Mouse (Mus musculus): ENCODE results near the gene Pip4k2a.

Pip4k2a gene

GRCm38 (mm10) chr2:18982581-18982980 is 15.3 kb downstream of the Pip4k2a start:
- in situ Hi-C loops (cut with MboI; ENCODE audit: low sequenced_read_pairs): no loop called here

GRCm38 (mm10) chr2:18979675-18980074 is 18.3 kb downstream of the Pip4k2a start:
- in situ Hi-C loops (cut with MboI; ENCODE audit: low sequenced_read_pairs): no loop called here

DNA sequence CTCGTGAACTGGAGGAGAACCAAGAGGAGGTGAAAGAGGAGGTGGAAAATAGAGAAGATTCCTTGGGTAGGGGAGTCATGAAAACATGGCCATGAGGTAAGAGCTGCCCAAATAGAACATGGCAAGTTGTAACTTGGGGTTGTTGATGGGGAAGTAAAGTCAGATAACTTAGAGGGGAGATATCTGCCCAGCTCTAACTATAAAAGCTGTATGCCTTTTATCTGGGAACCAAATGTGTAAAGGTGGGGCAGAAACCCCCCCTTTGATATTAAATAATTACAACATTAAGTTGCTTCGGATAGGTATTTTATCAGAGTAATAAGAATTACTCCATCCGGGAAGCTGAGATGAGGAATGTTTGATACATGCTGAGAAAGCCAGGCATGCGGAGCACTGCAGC is 18.9 kb downstream of the Pip4k2a start:
- in situ Hi-C loops (cut with MboI; ENCODE audit: low sequenced_read_pairs): no loop called here

DNA sequence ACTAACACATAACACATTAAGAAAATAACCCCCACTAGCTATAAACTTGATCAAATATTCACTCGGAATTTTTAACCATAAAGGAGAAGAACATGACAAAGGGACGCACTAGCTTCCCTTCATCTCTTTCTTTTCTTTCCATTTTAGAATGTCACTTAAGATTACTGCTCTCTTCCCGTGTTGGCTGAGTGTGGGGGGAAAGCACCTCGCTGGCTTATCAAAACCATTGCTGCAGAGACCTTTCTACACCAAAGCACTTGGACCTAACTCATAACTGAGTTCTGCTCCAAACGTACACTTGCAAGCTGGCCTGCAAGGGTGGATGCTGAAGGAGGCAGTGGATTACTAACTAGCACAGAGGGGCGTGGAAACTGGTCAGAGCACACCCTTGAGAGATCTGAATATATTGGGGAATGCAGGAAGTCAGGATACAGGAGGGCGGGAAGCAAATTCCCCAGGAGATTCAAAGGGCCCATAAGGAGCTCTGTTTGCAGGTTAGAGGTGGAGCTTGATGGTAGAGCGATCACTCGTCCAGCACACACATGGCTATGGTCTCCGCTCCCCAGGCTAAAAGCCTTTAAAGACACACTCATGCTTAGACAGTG is 20.6 kb downstream of the Pip4k2a start:
- in situ Hi-C loops (cut with MboI; ENCODE audit: low sequenced_read_pairs): no loop called here

DNA sequence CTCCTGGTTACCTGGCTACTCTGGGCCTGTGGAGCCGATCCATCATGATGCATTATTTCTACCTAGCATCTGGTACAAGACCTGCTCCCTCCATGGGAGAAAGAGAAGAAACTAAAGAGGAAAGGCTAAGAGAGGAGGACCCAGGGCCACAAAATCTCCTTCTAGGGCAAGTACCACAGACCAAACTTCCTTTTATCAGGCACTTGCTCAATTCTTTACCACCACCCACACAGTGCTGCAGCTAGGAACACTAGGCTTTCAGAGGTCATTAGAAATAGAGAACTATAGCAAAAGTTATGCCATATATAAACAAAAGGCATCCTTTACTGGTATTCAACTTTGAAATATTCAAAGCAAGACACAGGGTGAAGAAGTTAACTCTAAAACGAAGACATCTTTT is 21.8 kb downstream of the Pip4k2a start:
- in situ Hi-C loops (cut with MboI; ENCODE audit: low sequenced_read_pairs): no loop called here

GRCm38 (mm10) chr2:18974882-18975645 is 22.9 kb downstream of the Pip4k2a start:
- in situ Hi-C loops (cut with MboI; ENCODE audit: low sequenced_read_pairs): no loop called here

DNA sequence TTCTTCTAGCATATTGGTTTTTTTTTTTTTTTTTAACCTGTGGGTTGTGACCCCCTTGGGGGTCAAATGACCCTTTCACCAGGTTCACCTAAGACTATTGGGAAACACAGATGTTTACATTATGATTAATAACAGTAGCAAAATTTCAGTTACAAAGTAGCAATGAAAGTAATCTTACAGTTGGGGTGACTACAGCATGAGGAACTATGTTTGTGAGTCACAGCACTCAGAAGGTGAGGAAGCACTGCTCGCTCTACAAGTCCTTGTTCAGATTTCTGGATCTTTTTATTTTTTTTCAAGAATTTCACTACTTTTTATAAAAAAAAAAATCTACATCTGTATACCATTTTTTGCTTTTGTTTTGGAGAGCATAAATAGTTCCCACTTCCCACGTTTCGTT is 26.4 kb downstream of the Pip4k2a start:
- in situ Hi-C loops (cut with MboI; ENCODE audit: low sequenced_read_pairs): no loop called here

DNA sequence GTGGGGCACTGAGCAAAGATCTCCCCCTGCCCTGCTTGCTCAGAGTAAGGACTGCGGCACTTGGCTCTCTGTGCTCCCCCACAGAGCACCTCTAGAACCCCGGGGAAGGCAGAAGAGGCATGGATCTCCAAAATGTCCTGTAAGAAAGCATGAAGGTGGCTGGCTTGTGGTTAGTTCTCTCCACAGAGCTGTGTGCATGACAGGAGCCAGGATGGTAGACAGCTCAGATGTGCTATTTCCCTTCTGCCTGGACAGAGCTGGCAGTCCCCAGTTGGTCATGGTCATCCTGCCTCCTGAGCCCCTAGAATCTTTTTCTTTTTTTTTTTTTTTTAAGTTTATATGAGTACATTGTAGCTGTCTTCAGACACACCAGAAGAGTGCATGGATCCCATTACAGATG is 27.5 kb downstream of the Pip4k2a start:
- in situ Hi-C loops (cut with MboI; ENCODE audit: low sequenced_read_pairs): no loop called here

GRCm38 (mm10) chr2:18969066-18969681 is 28.8 kb downstream of the Pip4k2a start:
- in situ Hi-C loops (cut with MboI; ENCODE audit: low sequenced_read_pairs): no loop called here

DNA sequence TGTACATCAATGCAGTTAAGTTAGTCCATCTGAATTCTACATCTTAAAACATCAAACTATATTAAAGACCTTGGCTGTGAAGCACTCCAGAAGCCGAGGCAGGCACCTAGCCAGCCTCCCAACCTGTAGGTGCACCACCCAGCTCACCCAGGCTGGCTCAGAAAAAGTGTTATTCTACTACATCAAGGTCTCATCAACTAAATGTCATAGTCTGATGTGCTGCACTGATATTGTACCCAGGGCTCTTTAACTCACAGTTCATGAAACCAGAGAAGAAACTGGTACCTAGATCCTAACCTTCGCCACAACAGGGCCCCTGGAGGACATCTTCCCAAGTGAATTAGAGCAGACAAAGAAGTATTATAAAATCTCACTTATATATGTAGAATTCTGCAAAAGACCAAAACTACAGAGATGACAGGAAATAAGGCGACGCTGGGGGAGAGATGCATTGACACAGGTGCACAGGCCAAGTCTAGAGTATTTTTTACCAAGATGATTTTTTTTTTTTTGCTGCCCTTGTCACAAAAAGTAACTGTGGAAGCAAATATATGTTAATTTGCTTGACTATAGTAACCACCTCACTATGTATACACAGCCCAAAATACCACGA is 30.4 kb downstream of the Pip4k2a start:
- in situ Hi-C loops (cut with MboI; ENCODE audit: low sequenced_read_pairs): no loop called here

DNA sequence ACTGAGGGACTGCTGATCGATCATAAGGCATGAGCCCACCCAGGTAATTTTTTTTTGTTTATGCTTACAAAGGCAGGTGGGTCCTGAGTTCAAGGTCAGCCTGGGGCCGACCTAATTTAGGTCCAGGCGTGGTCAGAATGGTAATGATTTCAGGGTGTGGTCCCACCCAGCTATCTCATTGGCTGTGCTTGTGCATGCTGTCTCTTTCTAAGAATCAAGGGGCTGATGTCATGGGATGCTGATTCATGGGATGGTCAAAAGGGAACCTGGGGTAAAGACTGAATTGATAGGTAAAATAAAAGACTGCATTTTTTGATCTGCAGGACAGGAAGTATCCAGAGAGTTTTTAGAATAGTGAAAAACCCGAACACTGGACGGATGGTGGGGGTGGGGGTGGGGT is 31.4 kb downstream of the Pip4k2a start:
- in situ Hi-C loops (cut with MboI; ENCODE audit: low sequenced_read_pairs): no loop called here

DNA sequence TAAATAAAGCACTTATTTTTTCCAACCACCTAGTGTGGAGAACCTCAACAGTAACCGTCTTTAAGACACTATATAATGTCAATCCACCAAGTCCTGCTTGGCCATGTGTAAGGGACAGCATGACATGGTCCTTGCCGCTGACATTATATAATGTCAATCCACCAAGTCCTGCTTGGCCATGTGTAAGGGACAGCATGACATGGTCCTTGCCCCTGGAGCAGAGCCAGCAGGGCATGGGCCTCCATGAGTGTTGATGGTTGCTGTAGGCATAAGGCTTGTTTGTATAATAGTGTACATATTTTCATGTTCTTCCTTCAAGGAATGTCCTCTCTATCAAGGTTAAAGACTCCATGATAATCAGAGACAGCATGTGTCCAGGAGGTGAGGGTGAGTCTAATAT is 32.0 kb downstream of the Pip4k2a start:
- in situ Hi-C loops (cut with MboI; ENCODE audit: low sequenced_read_pairs): no loop called here

DNA sequence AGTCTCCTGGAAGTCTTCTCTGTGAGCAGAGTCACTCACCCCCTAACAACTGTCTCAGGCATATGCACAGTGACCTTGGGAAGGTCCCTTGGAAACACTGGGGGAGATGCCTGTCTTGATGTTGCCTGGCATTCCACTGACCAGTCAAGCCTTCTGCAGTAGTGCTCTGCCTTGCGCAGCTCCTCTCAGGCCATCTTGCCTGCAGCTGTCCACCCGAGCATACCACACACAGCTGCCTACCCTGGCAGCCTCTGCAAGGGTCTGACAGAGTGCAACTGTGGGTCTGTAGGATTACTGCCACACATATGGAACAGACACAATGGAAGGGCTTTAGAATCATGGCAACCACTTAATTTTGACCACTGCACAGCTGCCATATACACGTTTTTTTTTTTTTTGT is 32.8 kb downstream of the Pip4k2a start:
- in situ Hi-C loops (cut with MboI; ENCODE audit: low sequenced_read_pairs): no loop called here

DNA sequence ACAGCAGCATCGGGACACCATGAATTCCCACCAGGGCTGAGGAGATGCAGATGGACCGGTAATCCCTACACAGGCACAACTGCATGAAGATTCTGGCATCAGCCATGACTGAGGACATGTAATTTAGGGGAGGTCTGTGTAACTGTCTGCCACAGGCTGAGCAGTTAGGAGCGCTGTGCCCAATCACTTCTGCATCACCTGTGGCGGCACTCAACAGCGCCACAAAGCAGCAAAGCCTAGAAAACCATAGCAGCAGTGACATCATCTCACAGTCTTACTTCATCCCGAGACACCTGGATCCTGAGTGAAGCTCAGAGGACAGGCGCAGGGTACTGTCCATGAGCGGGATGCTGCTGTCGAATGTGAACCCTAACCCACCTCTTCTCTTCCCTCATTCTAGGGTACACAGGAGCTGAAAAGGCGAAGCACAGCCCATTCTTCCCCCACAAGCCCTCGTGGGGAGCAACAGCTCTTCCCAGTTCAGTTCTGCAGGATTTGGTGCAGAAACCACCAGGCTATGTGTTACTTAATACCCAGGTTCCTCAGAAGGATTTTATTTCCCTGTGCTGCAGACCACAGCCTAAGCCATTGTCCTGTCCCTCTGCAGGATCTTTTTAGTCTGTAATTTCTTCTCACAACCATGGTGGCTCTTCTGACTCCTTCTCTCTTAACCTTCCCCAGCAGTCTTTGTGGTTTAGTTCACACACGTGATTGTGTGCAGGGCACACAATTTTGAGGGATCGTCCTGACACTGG is 34.5 kb downstream of the Pip4k2a start:
- in situ Hi-C loops (cut with MboI; ENCODE audit: low sequenced_read_pairs): no loop called here

DNA sequence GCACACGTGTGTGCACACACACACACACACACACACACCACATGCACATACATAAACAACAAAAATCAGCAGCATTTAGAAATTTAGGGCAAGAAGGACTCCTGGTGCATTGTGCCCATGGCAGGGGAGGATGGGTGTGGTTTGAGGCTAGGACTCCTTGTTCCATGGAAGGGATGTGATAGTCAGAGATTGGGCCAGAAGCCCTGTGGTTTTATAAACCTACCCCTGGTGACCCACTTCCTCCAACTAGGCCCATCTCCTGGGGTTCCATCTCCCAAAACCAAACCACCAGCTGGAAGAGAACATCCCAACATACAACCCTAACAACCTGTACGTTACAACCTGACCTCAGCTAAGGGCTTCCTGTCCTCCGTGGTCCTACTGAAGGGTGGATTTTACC is 35.4 kb downstream of the Pip4k2a start:
- in situ Hi-C loops (cut with MboI; ENCODE audit: low sequenced_read_pairs): no loop called here

- in situ Hi-C loops (cut with MboI; ENCODE audit: low sequenced_read_pairs): no loop called here
Observed at GRCm38 (mm10) chr2:18960376-18960973, 37.5 kb downstream of the Pip4k2a start.

GRCm38 (mm10) chr2:18959558-18959957 is 38.4 kb downstream of the Pip4k2a start:
- in situ Hi-C loops (cut with MboI; ENCODE audit: low sequenced_read_pairs): no loop called here

DNA sequence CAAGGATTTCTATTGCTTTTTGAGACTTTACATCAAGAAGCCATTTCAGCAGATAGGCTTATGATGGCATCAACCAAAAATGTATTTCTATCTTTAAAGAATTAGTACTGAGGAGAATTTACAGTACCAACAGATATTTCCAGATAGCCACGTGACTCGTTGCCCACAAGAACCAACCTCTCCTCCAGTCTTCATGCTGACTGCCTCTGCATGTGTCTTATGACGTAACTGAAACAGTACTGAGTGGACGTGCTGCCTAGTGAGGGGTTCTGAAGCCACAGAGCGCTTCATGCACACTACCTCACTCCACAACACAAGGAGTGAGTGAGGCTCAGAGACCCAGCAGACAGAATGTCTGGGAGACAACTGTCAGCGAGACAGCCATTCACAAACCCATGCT is 38.9 kb downstream of the Pip4k2a start:
- in situ Hi-C loops (cut with MboI; ENCODE audit: low sequenced_read_pairs): no loop called here

- in situ Hi-C loops (cut with MboI; ENCODE audit: low sequenced_read_pairs): no loop called here
Observed at GRCm38 (mm10) chr2:18958501-18958900, 39.4 kb downstream of the Pip4k2a start.

GRCm38 (mm10) chr2:18958044-18958443 is 39.9 kb downstream of the Pip4k2a start:
- in situ Hi-C loops (cut with MboI; ENCODE audit: low sequenced_read_pairs): no loop called here

DNA sequence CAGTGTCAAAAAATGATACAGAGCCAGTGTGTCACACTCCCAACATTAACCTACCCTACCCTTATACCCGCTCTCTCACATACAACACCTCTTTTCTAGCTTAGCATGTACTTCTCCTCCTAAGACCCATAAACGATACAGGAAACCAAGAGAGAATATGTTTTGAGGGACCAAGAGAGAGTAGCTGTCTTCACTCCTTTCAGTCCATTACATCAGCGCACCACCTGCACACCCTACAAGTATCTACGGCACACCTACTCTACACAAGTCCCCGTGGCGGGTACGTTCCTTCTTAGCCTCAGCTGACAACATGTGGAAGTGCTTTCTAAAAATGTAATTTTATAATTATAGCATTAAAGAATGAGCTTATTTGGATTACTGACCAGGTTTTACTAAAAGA is 40.5 kb downstream of the Pip4k2a start:
- in situ Hi-C loops (cut with MboI; ENCODE audit: low sequenced_read_pairs): no loop called here
